Mouse (Mus musculus) small intestine, adult 2 months (tissue): ENCODE measurements at regions not wholly inside any gene's neighbourhood (a gene's known extent, or its start where the extent isn't known, plus 50 kb on each side); places are given as distances from the start of the nearest gene placed in this dataset.

ENCODE experiments used
- H3K27ac ChIP-seq: fragments of 200-500 bp; 2 replicates; pipeline ENCODE4 v1.5.1; 2012; ENCODE audit warnings: low read depth, low read length, control low read depth, inconsistent platforms; ENCODE audit not compliant: insufficient read depth
- H3K27me3 ChIP-seq: fragments of 200-500 bp; 2 replicates; pipeline ENCODE4 v1.6.1; 2012; ENCODE audit warnings: mild to moderate bottlenecking, moderate library complexity, low read length, inconsistent platforms; ENCODE audit not compliant: control insufficient read depth, insufficient read depth
- H3K36me3 ChIP-seq: fragments of 200-500 bp; 2 replicates; pipeline ENCODE4 v1.6.1; 2012; ENCODE audit warnings: mild to moderate bottlenecking, low read length, control low read depth, inconsistent platforms; ENCODE audit not compliant: control insufficient read depth, insufficient read depth
- H3K4me1 ChIP-seq: fragments of 200-500 bp; 2 replicates; pipeline ENCODE4 v1.6.1; 2012; ENCODE audit warnings: low read length, inconsistent platforms, mixed read lengths; ENCODE audit not compliant: control insufficient read depth, insufficient read depth, insufficient read length
- H3K4me3 ChIP-seq: fragments of 200-500 bp; 2 replicates; pipeline ENCODE4 v1.5.1; 2012; ENCODE audit warnings: low read depth, mild to moderate bottlenecking, control low read depth, inconsistent platforms, low read length, moderate library complexity
- CTCF ChIP-seq: fragments of 200-500 bp; IDR thresholded peaks from 2 replicates; pipeline ENCODE4 v1.5.1; 2012; ENCODE audit warnings: low read depth, mild to moderate bottlenecking, control low read depth, inconsistent platforms, low read length, moderate library complexity, mixed read lengths; ENCODE audit not compliant: insufficient replicate concordance, insufficient read length; ENCODE audit errors: extremely low read depth
- POLR2A ChIP-seq: fragments of 200-500 bp; IDR thresholded peaks from 2 replicates; pipeline ENCODE4 v1.6.1; 2012; ENCODE audit warnings: low read depth, mild to moderate bottlenecking, control low read depth, inconsistent platforms, low read length, moderate library complexity
- WGBS: fragments of 180-500 bp; shearing (Covaris S2); methylation state at CpG from one replicate; pipeline ENCODE4 v1.1.7; 2018; 5-methylcytosine and 5-hydroxymethylcytosine counted together

GRCm38 (mm10) chr10:95056541-95056940 lies 111.9 kb upstream of the Plxnc1 start:
- H3K27ac ChIP-seq = no peak overlapping the region
- no peaks in the 10 kb centered on the region for H3K27me3 ChIP-seq
- no peak overlapping the region for H3K4me3 ChIP-seq
- WGBS = 77% methylated on average over 4 of the region's 4 CpGs
- TF ChIP-seq CTCF = no peak
- no peaks in the 10 kb centered on the region for H3K36me3 ChIP-seq
- no peaks in the 10 kb centered on the region for H3K4me1 ChIP-seq

GRCm38 (mm10) chr10:95054869-95055268 lies 110.2 kb upstream of the Plxnc1 start:
- Histone ChIP-seq H3K27me3 (no peaks in the 10 kb centered on the region), H3K4me1 (no peaks in the 10 kb centered on the region), H3K4me3 (no peak overlapping the region), H3K27ac (no peak overlapping the region), H3K36me3 (no peaks in the 10 kb centered on the region)
- WGBS = 83% methylated on average over 3 of the region's 3 CpGs
- TF ChIP-seq CTCF = no peak
- no peak for TF ChIP-seq POLR2A

DNA sequence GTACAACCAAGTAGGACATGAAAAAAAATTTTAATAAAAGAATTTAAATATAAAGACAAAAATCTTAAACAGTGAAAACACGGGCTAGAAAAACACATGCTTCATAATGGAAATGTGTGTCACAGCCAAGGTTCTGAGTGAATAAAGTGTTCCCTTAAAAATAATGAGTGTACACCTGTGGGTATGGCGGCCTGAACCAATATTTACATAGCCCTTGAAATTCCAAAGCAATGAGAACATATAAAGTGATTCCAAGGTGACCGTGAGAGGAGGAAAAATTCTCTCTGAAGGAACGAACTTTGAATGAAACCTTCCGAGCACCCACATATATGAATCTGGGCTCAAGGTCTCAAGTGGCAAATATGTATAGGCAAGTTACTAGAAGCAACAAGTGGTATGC lies 104.2 kb upstream of the Plxnc1 start:
- H3K4me1 ChIP-seq = no peaks in the 10 kb centered on the region
- WGBS = 56% methylated on average over 5 of the region's 5 CpGs
- no peaks in the 10 kb centered on the region for H3K27me3 ChIP-seq
- no peaks in the 10 kb centered on the region for H3K36me3 ChIP-seq
- TF ChIP-seq POLR2A (no peak), CTCF (no peak)
- H3K27ac ChIP-seq = no peak overlapping the region
- H3K4me3 ChIP-seq = no peak overlapping the region

- Histone ChIP-seq H3K4me3 (no peak overlapping the region), H3K27ac (no peak overlapping the region), H3K4me1 (no peaks in the 10 kb centered on the region), H3K27me3 (no peaks in the 10 kb centered on the region), H3K36me3 (no peaks in the 10 kb centered on the region)
- no peak for TF ChIP-seq POLR2A
- TF ChIP-seq CTCF = no peak
- WGBS = 65% methylated on average over 7 of the region's 7 CpGs
These were observed 99.3 kb upstream of the Plxnc1 start for GRCm38 (mm10) chr10:95043978-95044377.

DNA sequence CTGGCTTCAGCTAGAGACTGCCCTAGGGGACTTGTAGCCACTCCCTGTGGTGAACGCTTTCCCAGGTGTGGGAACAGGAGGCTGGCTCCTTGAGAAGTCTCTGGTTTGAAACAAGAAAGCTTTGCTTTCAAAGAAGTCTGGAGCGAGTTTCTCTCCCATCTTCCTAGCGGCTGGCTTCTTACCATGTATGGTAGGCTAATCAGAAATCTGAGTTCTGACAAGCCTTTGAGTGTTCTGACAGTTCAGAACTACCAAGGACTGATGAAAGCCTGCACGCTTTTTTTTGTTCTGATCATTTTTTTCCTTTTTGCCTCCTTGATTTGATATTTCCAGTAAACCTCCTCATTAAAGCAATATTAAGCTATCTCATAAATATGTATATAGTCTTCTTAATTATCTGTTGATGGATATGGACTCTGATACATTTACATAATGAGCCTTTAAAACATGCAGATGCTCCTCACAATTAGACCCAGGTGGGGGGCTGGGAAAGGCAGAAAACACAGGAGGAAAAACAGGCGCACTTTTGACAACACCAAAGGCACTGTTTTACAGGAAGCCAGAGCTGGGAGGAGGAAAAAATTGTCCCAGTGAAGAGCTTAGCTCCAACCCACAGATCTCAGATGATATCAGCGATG lies 95.7 kb upstream of the Plxnc1 start:
- no peak overlapping the region for H3K4me3 ChIP-seq
- TF ChIP-seq POLR2A = no peak
- TF ChIP-seq CTCF = no peak
- H3K36me3 ChIP-seq = no peaks in the 10 kb centered on the region
- H3K27ac ChIP-seq = no peak overlapping the region
- 82% methylated on average over 6 of the region's 6 CpGs for WGBS
- H3K27me3 ChIP-seq = no peaks in the 10 kb centered on the region
- no peaks in the 10 kb centered on the region for H3K4me1 ChIP-seq

GRCm38 (mm10) chr10:95036043-95036697 lies 91.5 kb upstream of the Plxnc1 start:
- Histone ChIP-seq H3K4me1 (no peaks in the 10 kb centered on the region), H3K27ac (no peak overlapping the region), H3K36me3 (no peaks in the 10 kb centered on the region), H3K27me3 (no peaks in the 10 kb centered on the region), H3K4me3 (no peak overlapping the region)
- TF ChIP-seq POLR2A (no peak), CTCF (no peak)
- 72% methylated on average over 4 of the region's 4 CpGs for WGBS

DNA sequence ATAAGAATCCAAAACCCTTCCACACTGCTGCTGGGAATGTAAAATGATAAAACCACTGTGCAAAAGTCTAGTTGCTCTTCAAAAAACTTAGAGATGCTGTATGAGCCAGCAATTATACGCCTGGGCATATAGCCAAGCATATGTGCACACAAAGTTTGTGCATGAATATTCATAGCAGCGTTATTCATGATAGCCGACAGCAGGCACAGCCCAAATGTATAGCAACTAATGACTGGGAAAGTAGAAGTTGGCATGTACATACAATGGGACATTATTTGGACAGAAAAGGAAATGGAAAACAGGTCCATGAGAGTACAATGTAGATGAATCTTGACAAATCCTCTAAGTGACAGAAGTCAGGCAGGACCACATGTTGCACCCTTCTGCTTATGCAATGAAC lies 90.7 kb upstream of the Plxnc1 start:
- Histone ChIP-seq H3K4me3 (no peak overlapping the region), H3K27ac (no peak overlapping the region), H3K4me1 (no peaks in the 10 kb centered on the region), H3K27me3 (no peaks in the 10 kb centered on the region), H3K36me3 (no peaks in the 10 kb centered on the region)
- 74% methylated on average over 3 of the region's 3 CpGs for WGBS
- TF ChIP-seq POLR2A = no peak
- no peak for TF ChIP-seq CTCF
